Mouse (Mus musculus): ENCODE data around the gene Phyhipl.

Phyhipl gene

DNA sequence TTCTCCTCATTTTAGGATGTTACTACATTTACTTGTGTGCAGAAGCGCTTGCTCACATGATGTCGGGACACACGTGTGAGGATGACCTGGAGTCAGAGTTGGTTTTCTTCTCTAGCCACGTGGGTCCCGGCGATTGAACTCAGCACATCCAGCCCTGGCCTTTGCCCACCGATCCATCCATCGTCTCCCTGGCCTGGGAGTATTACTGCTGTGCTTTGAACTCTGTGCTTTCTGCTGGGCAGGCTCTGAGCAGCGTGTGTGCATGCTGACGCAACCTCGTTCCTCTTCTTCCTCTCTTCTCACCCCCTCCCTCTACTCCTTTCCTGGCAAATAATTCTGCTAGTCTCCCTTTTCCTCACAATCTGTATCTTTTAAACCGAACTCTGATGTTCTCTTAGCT is 121.8 kb downstream of the Phyhipl start:
- DNase-seq (ENCODE audit: extremely low spot score, low read depth, low spot score), result no peak

DNA sequence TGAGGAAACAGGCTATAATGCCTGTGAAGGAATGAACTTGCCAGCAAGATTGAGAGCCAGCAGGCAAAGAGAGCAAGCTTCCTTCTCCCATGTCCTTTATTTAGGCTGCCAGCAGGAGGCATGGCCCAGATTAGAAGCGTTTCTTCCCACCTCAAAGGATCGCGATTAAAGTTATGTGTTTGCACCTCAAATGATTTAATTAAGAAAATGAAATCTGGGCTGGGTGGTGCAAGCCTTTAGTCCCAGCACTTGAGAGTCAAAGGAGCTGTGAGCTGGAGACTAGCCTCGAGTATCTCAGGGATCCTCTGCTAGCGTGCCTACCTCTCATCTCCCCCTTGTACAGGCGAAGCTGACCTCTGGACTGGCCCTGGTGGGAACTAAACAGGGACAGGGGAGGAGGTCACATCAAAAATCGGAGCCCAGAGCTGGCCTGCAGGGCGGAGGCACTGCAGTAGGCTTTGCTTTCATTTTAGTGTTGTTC is 122.4 kb downstream of the Phyhipl start:
- DNase-seq (ENCODE audit: extremely low spot score, low read depth, low spot score), result no peak

DNA sequence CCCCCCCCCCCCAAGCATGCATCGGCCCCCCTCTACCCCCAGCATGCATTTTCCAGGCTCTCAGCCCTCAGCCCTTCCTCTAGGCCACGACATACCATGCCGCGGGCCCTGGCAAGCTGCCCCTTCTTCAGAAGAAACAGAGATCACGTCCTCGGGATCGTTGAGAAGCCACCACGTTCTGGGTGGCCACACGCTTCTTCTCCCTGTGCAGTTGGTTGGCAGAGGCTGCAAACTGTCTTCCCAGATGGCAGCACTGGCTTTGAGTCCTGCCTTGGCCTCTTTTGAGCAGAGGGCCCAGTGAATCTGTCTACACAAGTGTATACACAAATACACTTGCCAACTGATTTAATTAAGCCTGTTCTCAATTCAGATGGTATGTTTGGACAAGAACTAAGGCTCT is 123.5 kb downstream of the Phyhipl start:
- no peak for DNase-seq (ENCODE audit: extremely low spot score, low read depth, low spot score)

DNA sequence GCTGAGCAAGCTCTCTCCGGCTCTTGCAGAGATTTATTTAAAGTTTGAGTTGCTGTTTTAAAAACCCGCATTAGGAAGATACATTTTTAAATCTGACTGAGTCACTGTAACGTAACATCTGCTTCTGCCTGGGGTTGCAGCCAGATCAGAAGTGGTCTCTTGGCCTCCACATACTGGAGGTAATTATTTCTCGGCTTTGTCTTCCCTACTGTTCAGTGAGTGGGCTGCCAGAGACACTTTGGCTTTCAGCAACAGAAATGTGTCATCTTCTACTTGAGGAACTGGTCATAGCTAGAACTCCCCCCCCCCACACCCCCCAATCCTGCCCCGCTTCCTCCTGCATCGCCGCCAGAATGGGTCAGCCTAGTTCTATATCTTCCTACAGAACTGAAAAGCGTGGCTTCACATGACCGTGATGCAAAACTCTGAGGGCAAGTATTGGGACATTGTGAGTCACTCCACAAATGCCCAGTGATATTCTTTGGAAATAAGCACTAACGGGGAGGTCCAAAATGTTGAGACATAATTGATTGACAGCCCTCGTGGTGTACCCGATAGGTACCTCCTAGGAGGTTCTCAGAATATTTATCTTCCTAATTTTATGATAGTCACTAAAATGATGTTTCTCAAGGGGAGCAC is 125.5 kb downstream of the Phyhipl start:
- DNase-seq (ENCODE audit: extremely low spot score, low read depth, low spot score), result no peak

- no peak for DNase-seq (ENCODE audit: extremely low spot score, low read depth, low spot score)
Observed at GRCm38 (mm10) chr10:70521379-70521778, 134.4 kb downstream of the Phyhipl start.

GRCm38 (mm10) chr10:70520143-70521131 is 135.3 kb downstream of the Phyhipl start:
- DNase-seq (ENCODE audit: extremely low spot score, low read depth, low spot score), result peak; percentile 56

GRCm38 (mm10) chr10:70519640-70520099 is 136.1 kb downstream of the Phyhipl start:
- DNase-seq (ENCODE audit: extremely low spot score, low read depth, low spot score), result no peak

DNA sequence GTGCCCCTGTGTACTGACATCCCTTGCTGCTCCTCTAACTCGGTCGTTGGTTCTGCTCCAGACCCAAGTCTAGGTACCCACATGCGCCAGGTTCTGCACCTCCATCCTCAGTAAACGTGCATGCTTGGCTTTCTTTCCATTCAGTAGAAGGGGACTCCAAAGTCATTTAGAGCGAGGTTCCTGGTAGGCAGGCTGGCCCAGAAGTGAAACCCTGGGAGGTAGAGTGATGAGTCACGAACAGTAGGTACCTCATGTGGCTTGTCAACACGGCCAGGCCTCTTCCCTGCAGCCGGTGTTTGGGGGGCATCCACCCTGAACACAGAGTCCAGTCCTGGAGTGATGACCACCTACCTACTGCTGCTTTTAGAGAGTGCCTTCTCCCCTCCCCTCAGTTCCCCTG is 139.1 kb downstream of the Phyhipl start:
- DNase-seq (ENCODE audit: extremely low spot score, low read depth, low spot score), result no peak

GRCm38 (mm10) chr10:70514848-70515247 is 140.9 kb downstream of the Phyhipl start:
- DNase-seq (ENCODE audit: extremely low spot score, low read depth, low spot score), result no peak

DNA sequence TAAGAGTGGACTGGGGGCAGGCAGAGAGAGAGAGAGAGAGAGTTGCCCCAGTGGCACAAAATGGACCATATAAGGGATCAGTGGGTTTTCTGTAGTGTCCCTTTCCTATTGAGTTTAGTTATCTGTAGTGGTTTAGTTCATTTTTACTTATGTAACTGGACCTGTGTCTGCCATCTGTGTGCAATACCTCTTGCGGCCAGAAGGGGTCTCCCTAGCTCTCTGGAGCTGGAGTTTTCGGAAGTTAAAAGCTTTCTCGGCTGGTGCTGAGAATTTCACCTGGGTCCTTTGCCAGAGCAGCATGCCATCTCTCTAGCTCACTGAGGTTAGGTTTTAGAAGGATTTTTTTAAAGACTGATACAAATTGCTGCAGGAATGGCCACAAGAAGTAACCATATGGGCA is 147.9 kb downstream of the Phyhipl start:
- no peak for DNase-seq (ENCODE audit: extremely low spot score, low read depth, low spot score)

Measured in hindlimb bud, embryonic 11.5 days (tissue).